In genomic region chr11:61031658-61032445, GRCm38 (mm10) we compare ENCODE assay signal across 20 mouse cellular contexts. TPM values are rescaled to one million over a fixed set of nuclear protein-coding genes. Genes with fewer than 3 reads are reported as not detected.
DNase-seq lines count a peak whose midpoint lies in the region.
"Had no signal": no experiment of that assay in that cellular context is flagged by ENCODE, and none has a peak within 500 bp of the region (broad histone marks: within the 10 kb centered on the region; RNA-seq: fewer than 3 reads in every experiment).

No protein-coding gene starts in this region.

- H3K27ac ChIP-seq in heart, embryonic 10.5 days: no peak overlapping the region
- H3K27ac ChIP-seq: embryonic facial prominence, embryonic 13.5 days; forebrain, embryonic 12.5 days; hindbrain, embryonic 13.5 days; hindbrain, postnatal 0 days had no signal

- peak; percentile 32 to 45 for DNase-seq in cerebellum, adult 18-20 months
- no peak for DNase-seq in cerebellum, postnatal 4 days (ENCODE audit: low spot score in 2 of 2)
- peak; percentile 78 for DNase-seq in heart, adult 11 months
- DNase-seq in heart, embryonic 10.5 days (ENCODE audit: low spot score): no peak
- peak; percentile 71 for DNase-seq in cerebellum, adult 9-10 months
- no peak for DNase-seq in embryo, embryonic 9.5 days (ENCODE audit: extremely low spot score)
- no peak for DNase-seq in testis, postnatal 14 days (ENCODE audit: low spot score)
- no peak for DNase-seq in thymus, postnatal 0 days (ENCODE audit: low spot score)
- DNase-seq: adrenal gland, postnatal 25 days; gastrocnemius, postnatal 25 days; heart, postnatal 10 days; heart, postnatal 4 days; kidney, adult 11 months; kidney, adult 9 months had no signal

- peaks cover 23% of the 10 kb centered on the region for H3K4me1 ChIP-seq in heart, embryonic 10.5 days

- peaks cover 11% of the 10 kb centered on the region; the same call in 1 of the 2 replicates for H3K27me3 ChIP-seq in heart, embryonic 10.5 days (ENCODE audit: insufficient read depth, poor library complexity, severe bottlenecking)
- H3K27me3 ChIP-seq: forebrain, embryonic 12.5 days; hindbrain, embryonic 13.5 days had no signal

- no peak overlapping the region for H3K4me3 ChIP-seq in heart, embryonic 10.5 days
- H3K4me3 ChIP-seq: embryonic facial prominence, embryonic 13.5 days; forebrain, embryonic 12.5 days; hindbrain, embryonic 13.5 days had no signal

- H3K9me3 ChIP-seq in heart, embryonic 10.5 days: no peaks in the 10 kb centered on the region
- H3K9me3 ChIP-seq: embryonic facial prominence, embryonic 13.5 days; forebrain, embryonic 12.5 days; hindbrain, embryonic 13.5 days had no signal

- no peaks in the 10 kb centered on the region for H3K36me3 ChIP-seq in heart, embryonic 10.5 days
- H3K36me3 ChIP-seq: embryonic facial prominence, embryonic 13.5 days; forebrain, embryonic 12.5 days; hindbrain, embryonic 13.5 days had no signal

- whole genome bisulfite sequencing in heart, embryonic 10.5 days: 77% methylated on average over 5 of the region's 5 CpGs

RNA-seq across cellular contexts. Expression of gene Kcnj12, which starts 9.5 kb away (rescaled TPM):
- polyA plus RNA-seq in heart, embryonic 10.5 days (2016; fragmentation: Nextera tagmentation; extraction: Ambion mirVana): 1.4 and 1.7 TPM in 2 replicates
- polyA plus RNA-seq in thymus, postnatal 0 days (2015; fragmentation: Nextera tagmentation; extraction: Ambion mirVana): 0.05 and 0.10 TPM in 2 replicates
- polyA plus RNA-seq: activated CD4-positive, CD25-positive, alpha-beta regulatory T cell, adult 4 months; Patski had no signal

Comparison
In these comparisons a context has a peak if more than half of its experiments do, and no peak if none do; other contexts are left out.
1. DNase-seq: peak in cerebellum, adult 18-20 months (2 of 2), heart, adult 11 months (single experiment) and cerebellum, adult 9-10 months (single experiment); none in cerebellum, postnatal 4 days (0 of 2), heart, embryonic 10.5 days (single experiment), embryo, embryonic 9.5 days (single experiment), testis, postnatal 14 days (single experiment) and thymus, postnatal 0 days (single experiment).